Mouse (Mus musculus): ENCODE measurements around the gene Sh2d3c.

The Sh2d3c gene

DNA sequence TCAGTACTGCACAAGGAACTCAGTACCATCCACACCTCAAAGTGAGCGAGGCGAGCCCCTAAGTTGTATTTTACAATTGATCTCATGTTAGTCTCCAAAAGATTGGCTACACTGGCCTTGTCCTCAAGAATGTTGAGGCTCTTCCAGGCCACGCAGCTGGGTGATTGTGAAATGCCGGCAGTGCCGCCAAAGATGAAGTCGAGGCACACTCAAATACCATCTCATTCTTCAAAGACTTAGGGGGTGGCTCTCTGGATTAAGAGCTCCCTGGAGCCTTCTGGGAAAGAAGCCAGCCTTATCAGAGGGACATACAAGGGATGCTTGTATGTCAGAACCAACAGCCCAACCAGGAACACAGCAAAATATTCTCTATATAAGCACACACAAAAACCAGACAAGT lies 70.4 kb downstream of the Sh2d3c start:
- no peak for DNase-seq (ENCODE audit: low read depth, low spot score)

DNA sequence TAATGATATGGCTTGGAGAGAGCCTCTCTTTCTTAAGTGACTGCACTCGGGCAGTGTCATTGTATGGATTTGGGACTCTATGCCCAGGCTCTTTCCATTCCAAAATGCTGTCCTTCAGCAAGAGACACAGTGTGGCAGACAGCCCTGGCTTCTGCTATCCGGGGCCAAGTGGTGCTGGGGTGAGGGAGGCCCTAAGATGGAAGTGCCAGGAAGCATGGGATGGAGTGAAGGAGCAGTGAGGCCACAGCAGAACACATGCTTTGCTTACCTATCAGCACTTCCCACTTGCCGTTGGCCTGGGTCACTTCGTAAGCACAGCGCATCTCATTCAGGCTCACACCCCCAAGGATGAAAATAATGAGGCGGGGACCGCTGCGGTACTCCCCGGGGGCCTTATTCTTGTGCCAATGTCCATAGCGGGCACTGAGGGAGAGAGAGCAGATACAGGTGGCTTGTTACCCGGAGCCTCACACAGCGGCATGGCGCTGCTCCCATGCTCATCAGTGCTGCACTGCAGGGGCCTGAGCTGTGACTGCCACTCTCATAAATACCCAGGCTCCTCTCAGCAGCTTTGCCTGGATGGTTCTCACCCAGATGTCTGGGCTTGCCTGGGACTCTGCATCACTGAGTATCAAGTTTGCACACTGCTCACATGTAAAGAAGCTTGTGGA lies 75.0 kb downstream of the Sh2d3c start:
- DNase-seq (ENCODE audit: low read depth, low spot score): no peak

DNA sequence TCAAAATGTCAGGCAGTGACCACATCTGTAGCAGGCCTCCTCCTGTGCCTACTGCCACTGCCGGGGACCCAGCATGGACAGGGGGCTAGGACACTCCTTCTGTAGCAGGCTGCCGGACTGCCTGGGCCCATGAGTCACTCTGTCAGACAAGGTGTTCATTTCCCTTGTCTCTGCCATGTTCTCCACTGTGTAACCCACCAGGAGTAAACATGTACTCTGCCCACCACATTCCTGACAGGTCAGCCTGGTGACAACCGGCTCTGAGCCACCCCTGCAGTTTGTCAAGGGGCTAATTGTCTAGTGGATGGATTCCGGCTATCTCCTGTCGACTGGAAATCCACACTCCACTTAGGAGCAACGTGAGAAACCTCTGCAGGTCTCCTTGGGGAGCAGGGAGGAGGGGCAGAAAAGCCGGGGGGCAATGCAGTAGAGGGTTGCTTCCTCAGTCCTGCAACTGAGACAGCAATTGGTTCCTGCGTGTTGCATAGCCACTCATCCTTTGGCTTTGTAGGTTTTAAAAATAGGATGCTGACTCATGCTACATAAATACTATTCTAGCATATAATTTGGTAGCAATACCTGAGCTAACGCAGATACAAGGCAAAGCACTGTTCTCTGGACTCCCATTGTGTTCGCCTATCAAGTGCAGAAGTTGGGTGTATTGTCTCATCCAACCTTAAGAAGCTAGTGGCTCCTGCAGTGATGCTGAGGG lies 77.6 kb downstream of the Sh2d3c start:
- no peak for DNase-seq (ENCODE audit: low read depth, low spot score)
